Comparison of ENCODE assay signal across 8 mouse cellular contexts in genomic region chr11:113618672-113619419, GRCm38 (mm10). TPM values are rescaled to one million over a fixed set of nuclear protein-coding genes. Genes with fewer than 3 reads are reported as not detected.
DNase-seq lines count a peak whose midpoint lies in the region; ATAC-seq and TF ChIP-seq lines count a peak whose summit lies in the region.

Sstr2 (plus strand) TSS chr11:113619342.

- no peak for TF ChIP-seq CTCF in gastrocnemius, adult 2 months (IDR thresholded peaks at IDR 0.05)

- DNase-seq in cerebellum, postnatal 25 days = peak; percentile 83 to 89
- peak; percentile 71 for DNase-seq in gastrocnemius, adult 2 months
- peak; percentile 73 to 82 for DNase-seq in left cerebral cortex, postnatal 36 days (ENCODE audit: low spot score in 2 of 2)
- DNase-seq in mesoderm, embryonic 11.5 days (ENCODE audit: low read depth, low spot score) = peak; percentile 69
- peak; percentile 68 to 76 for DNase-seq in right cerebral cortex, postnatal 36 days (ENCODE audit: low spot score in 2 of 2)
- no peak for DNase-seq in c-Kit-positive CD71-positive TER-119-positive erythroid progenitor cells, embryonic 14.5 days (ENCODE audit: low spot score)

- intact Hi-C loops in gastrocnemius, adult 2 months (cut with DNase I) = no loop called here
- intact Hi-C loops in left cerebral cortex, postnatal 36 days (cut with DNase I) = loop anchor here (5.0 to 10.0 kb wide), 4 partner anchors 52 to 442 kb away; no protein-coding TSS in a partner anchor

- peak within 1 kb of the TSS; percentile 70 for H3K4me3 ChIP-seq in gastrocnemius, adult 2 months

- peak; percentile 51 for ATAC-seq in activated CD4-positive, CD25-positive, alpha-beta regulatory T cell, adult 4 months
- ATAC-seq in inflammation-experienced regulatory T-cells, adult 6 months = peak; percentile 69

- no peak within 1 kb of the TSS for H3K27ac ChIP-seq in gastrocnemius, adult 2 months

RNA-seq across cellular contexts. Expression of gene Sstr2, which starts in this region (rescaled TPM):
- polyA plus RNA-seq in activated CD4-positive, CD25-positive, alpha-beta regulatory T cell, adult 4 months (2017; shearing (Covaris generic)) = not detected
- not detected for total RNA-seq in gastrocnemius, adult 2 months (2021)
- under 1 TPM in 2 of 3 experiments, not detected in 1; 0.26 to 0.46 TPM for polyA plus RNA-seq in inflammation-experienced regulatory T-cells, adult 6 months (2017; shearing (Covaris generic))
- 10 to 100 TPM; 30.0 to 35.0 TPM for total RNA-seq in left cerebral cortex, postnatal 36 days (2021)

Comparison
In these comparisons a context has a peak if more than half of its experiments do, and no peak if none do; other contexts are left out.
1. RNA of gene Sstr2 (total RNA-seq): 30.0 to 35.0 TPM in left cerebral cortex, postnatal 36 days; not detected in gastrocnemius, adult 2 months; every median in the first group is over 10 times any median in the second.
2. Peak in ATAC-seq in activated CD4-positive, CD25-positive, alpha-beta regulatory T cell, adult 4 months; RNA of the gene not detected or under 1 TPM.
3. Peak in DNase-seq and H3K4me3 ChIP-seq in gastrocnemius, adult 2 months; RNA of the gene not detected or under 1 TPM.
4. Peak in ATAC-seq in inflammation-experienced regulatory T-cells, adult 6 months; RNA of the gene not detected or under 1 TPM.